Mouse (Mus musculus): ENCODE measurements around the gene Serpina1f. TPM values are rescaled to one million over a fixed set of nuclear protein-coding genes. Genes with fewer than 3 reads are reported as not detected.
A peak's percentile ranks its signal among the peaks of the same experiment; 100 is the strongest.

Gene Serpina1f
- polyA plus RNA-seq, 1 experiment from 2014 or later, result not detected

- 63% methylated on average over 7 of the region's 7 CpGs for WGBS
- DNase-seq (peak; percentile 16), ATAC-seq (ENCODE audit: insufficient read depth) (peak; percentile 63)
- TF ChIP-seq CTCF (IDR thresholded peaks at IDR 0.05; ENCODE audit: low read depth), result no peak
- no peaks in the 10 kb centered on the region for H3K36me3 ChIP-seq (ENCODE audit: insufficient read depth)
- H3K27me3 ChIP-seq (ENCODE audit: insufficient read depth, low read length), result no peaks in the 10 kb centered on the region
- no peak overlapping the region for H3K4me3 ChIP-seq (ENCODE audit: low read depth, low read length)
- no peak overlapping the region for H3K27ac ChIP-seq (ENCODE audit: low read depth)
- no peaks in the 10 kb centered on the region for H3K4me1 ChIP-seq (ENCODE audit: insufficient read depth)
- no peak overlapping the region for H3K9ac ChIP-seq
- no peaks in the 10 kb centered on the region for H3K9me3 ChIP-seq (ENCODE audit: low read depth, low read length)
- no peak overlapping the region for H3K4me2 ChIP-seq
These were observed 39.9 kb downstream of the Serpina1f start for GRCm38 (mm10) chr12:103655123-103656044.

GRCm38 (mm10) chr12:103653836-103654235 lies 41.5 kb downstream of the Serpina1f start:
- TF ChIP-seq CTCF (IDR thresholded peaks at IDR 0.05; ENCODE audit: low read depth), result no peak
- Histone ChIP-seq H3K4me3 (ENCODE audit: low read depth, low read length) (no peak overlapping the region), H3K4me1 (ENCODE audit: insufficient read depth) (no peaks in the 10 kb centered on the region), H3K4me2 (no peak overlapping the region), H3K9ac (no peak overlapping the region), H3K9me3 (ENCODE audit: low read depth, low read length) (no peaks in the 10 kb centered on the region), H3K27ac (ENCODE audit: low read depth) (no peak overlapping the region), H3K27me3 (ENCODE audit: insufficient read depth, low read length) (no peaks in the 10 kb centered on the region), H3K36me3 (ENCODE audit: insufficient read depth) (no peaks in the 10 kb centered on the region)
- 87% methylated on average over 2 of the region's 2 CpGs for WGBS
- DNase-seq (no peak), ATAC-seq (ENCODE audit: insufficient read depth) (no peak)

- ATAC-seq (ENCODE audit: insufficient read depth) (no peak), DNase-seq (no peak)
- no peaks in the 10 kb centered on the region for H3K4me1 ChIP-seq (ENCODE audit: insufficient read depth)
- H3K27me3 ChIP-seq (ENCODE audit: insufficient read depth, low read length), result no peaks in the 10 kb centered on the region
- no peaks in the 10 kb centered on the region for H3K36me3 ChIP-seq (ENCODE audit: insufficient read depth)
- no peak overlapping the region for H3K4me2 ChIP-seq
- H3K27ac ChIP-seq (ENCODE audit: low read depth), result no peak overlapping the region
- H3K4me3 ChIP-seq (ENCODE audit: low read depth, low read length), result no peak overlapping the region
- 65% methylated on average over 2 of the region's 2 CpGs for WGBS
- H3K9me3 ChIP-seq (ENCODE audit: low read depth, low read length), result no peaks in the 10 kb centered on the region
- no peak overlapping the region for H3K9ac ChIP-seq
- no peak for TF ChIP-seq CTCF (IDR thresholded peaks at IDR 0.05; ENCODE audit: low read depth)
These were observed 49.0 kb downstream of the Serpina1f start for GRCm38 (mm10) chr12:103646314-103646713.

GRCm38 (mm10) chr12:103644601-103645000 lies 50.7 kb downstream of the Serpina1f start:
- no peak for DNase-seq
- no peak overlapping the region for H3K4me3 ChIP-seq (ENCODE audit: low read depth, low read length)
- H3K4me1 ChIP-seq (ENCODE audit: insufficient read depth), result no peaks in the 10 kb centered on the region
- TF ChIP-seq CTCF (IDR thresholded peaks at IDR 0.05; ENCODE audit: low read depth), result no peak
- H3K9me3 ChIP-seq (ENCODE audit: low read depth, low read length), result no peaks in the 10 kb centered on the region
- WGBS, result 14% methylated on average over 5 of the region's 5 CpGs
- H3K27me3 ChIP-seq (ENCODE audit: insufficient read depth, low read length), result no peaks in the 10 kb centered on the region
- H3K27ac ChIP-seq (ENCODE audit: low read depth), result no peak overlapping the region
- ATAC-seq (ENCODE audit: insufficient read depth), result no peak
- H3K36me3 ChIP-seq (ENCODE audit: insufficient read depth), result no peaks in the 10 kb centered on the region
- H3K4me2 ChIP-seq, result no peak overlapping the region
- no peak overlapping the region for H3K9ac ChIP-seq

- 63% methylated on average over 3 of the region's 3 CpGs for WGBS
- H3K27ac ChIP-seq (ENCODE audit: low read depth), result no peak overlapping the region
- no peaks in the 10 kb centered on the region for H3K9me3 ChIP-seq (ENCODE audit: low read depth, low read length)
- no peaks in the 10 kb centered on the region for H3K4me1 ChIP-seq (ENCODE audit: insufficient read depth)
- no peak overlapping the region for H3K4me3 ChIP-seq (ENCODE audit: low read depth, low read length)
- no peak overlapping the region for H3K4me2 ChIP-seq
- TF ChIP-seq CTCF (IDR thresholded peaks at IDR 0.05; ENCODE audit: low read depth), result no peak
- ATAC-seq (ENCODE audit: insufficient read depth) (no peak), DNase-seq (no peak)
- no peaks in the 10 kb centered on the region for H3K27me3 ChIP-seq (ENCODE audit: insufficient read depth, low read length)
- H3K36me3 ChIP-seq (ENCODE audit: insufficient read depth), result no peaks in the 10 kb centered on the region
- no peak overlapping the region for H3K9ac ChIP-seq
These were observed 51.5 kb downstream of the Serpina1f start for GRCm38 (mm10) chr12:103643818-103644217.

GRCm38 (mm10) chr12:103643336-103643735 lies 52.0 kb downstream of the Serpina1f start:
- Histone ChIP-seq H3K27me3 (ENCODE audit: insufficient read depth, low read length) (no peaks in the 10 kb centered on the region), H3K9ac (no peak overlapping the region), H3K4me1 (ENCODE audit: insufficient read depth) (no peaks in the 10 kb centered on the region), H3K4me2 (no peak overlapping the region), H3K9me3 (ENCODE audit: low read depth, low read length) (no peaks in the 10 kb centered on the region), H3K4me3 (ENCODE audit: low read depth, low read length) (no peak overlapping the region), H3K36me3 (ENCODE audit: insufficient read depth) (no peaks in the 10 kb centered on the region), H3K27ac (ENCODE audit: low read depth) (no peak overlapping the region)
- ATAC-seq (ENCODE audit: insufficient read depth) (no peak), DNase-seq (peak; percentile 90)
- 0% methylated on average over 2 of the region's 2 CpGs for WGBS
- TF ChIP-seq CTCF (IDR thresholded peaks at IDR 0.05; ENCODE audit: low read depth), result peak; percentile 87

Other genes starting within 250 kb of the Serpina1f start
- not detected in 2 replicates for gene Ifi27l2b, start 238.3 kb downstream of the Serpina1f start, polyA plus RNA-seq (2014; fragmentation: Nextera tagmentation; extraction: Ambion mirVana)
- gene Ppp4r4, start 163.2 kb downstream of the Serpina1f start, polyA plus RNA-seq (2014; fragmentation: Nextera tagmentation; extraction: Ambion mirVana), result 1.6 TPM in 2 replicates
- 0.08 TPM in 1 of 2 replicates, not detected in the other for gene Serpina10, start 64.1 kb downstream of the Serpina1f start, polyA plus RNA-seq (2014; fragmentation: Nextera tagmentation; extraction: Ambion mirVana)
- gene Serpina6, start 38.3 kb downstream of the Serpina1f start, polyA plus RNA-seq (2014; fragmentation: Nextera tagmentation; extraction: Ambion mirVana), result 0.27 and 1.3 TPM in 2 replicates
- gene Serpina16, start 19.4 kb downstream of the Serpina1f start, polyA plus RNA-seq (2014; fragmentation: Nextera tagmentation; extraction: Ambion mirVana), result not detected in 2 replicates
- not detected in 2 replicates for gene Serpina1d, start 78.1 kb upstream of the Serpina1f start, polyA plus RNA-seq (2014; fragmentation: Nextera tagmentation; extraction: Ambion mirVana)
- gene Serpina1b, start 134.8 kb upstream of the Serpina1f start, polyA plus RNA-seq (2014; fragmentation: Nextera tagmentation; extraction: Ambion mirVana), result 0.39 TPM in 1 of 2 replicates, not detected in the other
- gene Serpina1a, start 168.0 kb upstream of the Serpina1f start, polyA plus RNA-seq (2014; fragmentation: Nextera tagmentation; extraction: Ambion mirVana), result 0.24 TPM in 1 of 2 replicates, not detected in the other
- not detected in 2 replicates for gene Serpina1c, start 209.4 kb upstream of the Serpina1f start, polyA plus RNA-seq (2014; fragmentation: Nextera tagmentation; extraction: Ambion mirVana)